Mouse (Mus musculus) embryonic fibroblast, embryonic 13.5 days (primary cell): ENCODE data around the gene Npm1.

Experiments
- CTCF ChIP-seq: IDR thresholded peaks from 2 replicates; pipeline ENCODE4 v1.5.1; 2011; ENCODE audit warnings: mild to moderate bottlenecking, control low read depth, low read length, moderate library complexity, borderline replicate concordance; ENCODE audit not compliant: insufficient read depth
- POLR2A ChIP-seq: IDR thresholded peaks from 2 replicates; pipeline ENCODE4 v1.6.1; 2011; ENCODE audit warnings: low read depth, mild to moderate bottlenecking, control low read depth, low read length, moderate library complexity

GRCm38 (mm10) chr11:33132619-33133338 lies 30.2 kb downstream of the Npm1 start:
- TF ChIP-seq CTCF (no peak), POLR2A (no peak)
